Mouse (Mus musculus) effector memory CD4-positive, alpha-beta T cell, adult 7 months (primary cell): ENCODE data around the gene Dnajc8. TPM values are rescaled to one million over a fixed set of nuclear protein-coding genes. Genes with fewer than 3 reads are reported as not detected.

Source experiments
- polyA plus RNA-seq: library from polyadenylated mRNA; unstranded; fragments of 100-300 nt; shearing (Covaris generic); gene quantifications from one replicate; pipeline ENCODE4 v1.2.1, GENCODE M21; 2017

The Dnajc8 gene
- 234 TPM for polyA plus RNA-seq

GRCm38 (mm10) chr4:132535406-132536121, at the start of gene Dnajc8:
Gene Dnajc8, plus strand, starts transcription at chr4:132535550.

GRCm38 (mm10) chr4:132510352-132510798, 25.0 kb upstream of the Dnajc8 start, which contains the start of gene Sesn2:
Gene Sesn2, minus strand, starts transcription at chr4:132510501.

GRCm38 (mm10) chr4:132532981-132533916, 2.1 kb upstream of the Dnajc8 start, which contains the start of gene Atpif1:
Gene Atpif1, minus strand, starts transcription at chr4:132533659.

GRCm38 (mm10) chr4:132563965-132564364, 28.6 kb downstream of the Dnajc8 start, which contains the start of gene Ptafr:
Gene Ptafr, plus strand, starts transcription at chr4:132564067.

Other genes starting within 250 kb of the Dnajc8 start
- gene Rab42, start 232.2 kb upstream of the Dnajc8 start, polyA plus RNA-seq: not detected
- gene Trnau1ap, start 206.0 kb upstream of the Dnajc8 start, polyA plus RNA-seq: 60.5 TPM
- gene Rcc1, start 181.9 kb upstream of the Dnajc8 start, polyA plus RNA-seq: 14.4 TPM
- 5.2 TPM for gene Phactr4, start 113.1 kb upstream of the Dnajc8 start, polyA plus RNA-seq
- gene Med18, start 71.6 kb upstream of the Dnajc8 start, polyA plus RNA-seq: 7.7 TPM
- 15.2 TPM for gene Sesn2, start 25.0 kb upstream of the Dnajc8 start, polyA plus RNA-seq
- 97.0 TPM for gene Atpif1, start 1.9 kb upstream of the Dnajc8 start, polyA plus RNA-seq
- gene Ptafr, start 28.5 kb downstream of the Dnajc8 start, polyA plus RNA-seq: not detected
- 39.0 TPM for gene Eya3, start 103.4 kb downstream of the Dnajc8 start, polyA plus RNA-seq
- gene Xkr8, start 197.0 kb downstream of the Dnajc8 start, polyA plus RNA-seq: 2.5 TPM
- 14.2 TPM for gene Smpdl3b, start 221.7 kb downstream of the Dnajc8 start, polyA plus RNA-seq
- gene Rpa2, start 232.8 kb downstream of the Dnajc8 start, polyA plus RNA-seq: 264 TPM